ENCODE assay signal across 8 mouse cellular contexts in the genomic region with DNA sequence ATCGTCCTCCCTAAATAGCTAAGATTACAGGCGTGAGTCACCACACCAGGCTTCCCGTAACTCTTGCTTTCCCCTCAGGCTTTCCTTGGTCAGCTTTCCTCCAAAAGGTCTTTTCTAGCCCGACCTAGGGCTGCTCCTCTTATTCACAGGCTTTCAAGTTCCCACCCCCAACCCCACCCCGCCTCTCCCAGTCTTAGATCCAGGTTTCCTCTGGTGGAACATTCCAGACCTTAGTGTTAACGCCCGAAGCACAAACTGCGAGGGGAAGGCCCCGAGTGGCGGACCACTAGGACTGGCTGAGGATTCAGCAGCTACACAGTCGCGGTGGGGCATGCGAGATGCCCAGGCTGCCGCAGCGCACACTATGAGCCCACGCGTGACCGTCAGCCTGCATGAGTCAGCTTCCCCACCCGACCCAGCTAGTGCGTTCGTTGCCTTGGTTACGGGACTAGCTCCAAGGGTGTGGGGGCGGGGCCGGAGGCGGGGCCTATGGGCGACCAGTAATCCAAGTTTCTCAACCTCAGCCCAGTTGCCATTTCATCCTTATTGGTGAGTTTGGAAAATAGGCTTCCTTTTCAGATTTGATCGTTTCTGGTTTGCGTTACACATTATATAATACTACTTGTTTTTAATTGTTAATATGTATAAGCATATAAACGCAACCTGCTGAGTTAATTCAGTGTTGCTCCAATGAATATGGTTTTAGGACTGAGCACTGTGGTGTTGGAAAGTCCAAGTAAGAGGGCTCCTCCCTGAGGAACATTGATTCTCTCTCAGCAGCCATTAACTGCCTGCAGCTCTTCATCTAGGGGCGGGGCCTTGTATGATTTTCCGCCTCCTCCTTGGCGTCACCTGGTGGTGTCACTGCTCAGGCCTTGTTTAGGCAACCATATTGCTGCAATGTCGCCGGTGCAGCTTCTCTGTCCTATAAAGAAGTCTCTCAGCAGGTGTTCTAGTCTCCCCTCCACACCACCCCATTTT. TPM values are rescaled to one million over a fixed set of nuclear protein-coding genes. Genes with fewer than 3 reads are reported as not detected.
DNase-seq lines count a peak whose midpoint lies in the region; ATAC-seq and TF ChIP-seq lines count a peak whose summit lies in the region.

No protein-coding gene starts in this region.

- peak overlapping the region; percentile 84 for H3K9ac ChIP-seq in ES-E14 (ENCODE audit: insufficient read depth, low read depth, low read length, poor library complexity, severe bottlenecking)
- H3K9ac ChIP-seq in forebrain, embryonic 15.5 days (replicated peaks), result peak overlapping the region; percentile 50
- peak overlapping the region; percentile 53 for H3K9ac ChIP-seq in lung, embryonic 15.5 days

- 3% methylated on average over 34 of the region's 34 CpGs for WGBS in forebrain, embryonic 15.5 days
- 1% methylated on average over 34 of the region's 34 CpGs for WGBS in lung, embryonic 15.5 days

- H3K27me3 ChIP-seq in forebrain, embryonic 15.5 days, result no peaks in the 10 kb centered on the region
- no peaks in the 10 kb centered on the region for H3K27me3 ChIP-seq in lung, embryonic 15.5 days

- peaks cover 0 to 10% of the 10 kb centered on the region in 2 experiments; a peak in 2 of 4 replicates for H3K4me1 ChIP-seq in ES-E14 (ENCODE audit: control insufficient read depth in 2 of 2, insufficient read depth in 2 of 2, low read length in 2 of 2, poor library complexity in 1 of 2)
- H3K4me1 ChIP-seq in forebrain, embryonic 15.5 days, result peaks cover 37% of the 10 kb centered on the region
- peaks cover 28% of the 10 kb centered on the region for H3K4me1 ChIP-seq in lung, embryonic 15.5 days

- H3K4me3 ChIP-seq in ES-E14 (ENCODE audit: insufficient read depth in 1 of 2, low read depth in 1 of 2, low read length in 2 of 2, poor library complexity in 1 of 2, severe bottlenecking in 1 of 2), result peak overlapping the region; percentile 55 to 72
- H3K4me3 ChIP-seq in forebrain, embryonic 15.5 days, result peak overlapping the region; percentile 46
- H3K4me3 ChIP-seq in lung, embryonic 15.5 days, result peak overlapping the region; percentile 53

- H3K27ac ChIP-seq in ES-E14 (ENCODE audit: insufficient read depth, low read depth, low read length, poor library complexity, severe bottlenecking), result peak overlapping the region; percentile 99
- H3K27ac ChIP-seq in forebrain, embryonic 15.5 days (replicated peaks), result peak overlapping the region; percentile 87
- peak overlapping the region; percentile 95 for H3K27ac ChIP-seq in lung, embryonic 15.5 days

- 0 out of 2 replicates have a peak, but pooled peaks cover 1% of the 10 kb centered on the region for H3K36me3 ChIP-seq in ES-E14 (ENCODE audit: control insufficient read depth, insufficient read depth, low read length, poor library complexity, severe bottlenecking)
- H3K36me3 ChIP-seq in forebrain, embryonic 15.5 days, result no peaks in the 10 kb centered on the region
- 0 out of 2 replicates have a peak, but pooled peaks cover 4% of the 10 kb centered on the region for H3K36me3 ChIP-seq in lung, embryonic 15.5 days

- in situ Hi-C loops in ES-E14 (cut with MboI; ENCODE audit: low sequenced_read_pairs in 2 of 2, unreplicated experiment in 2 of 2), result no loop called here

- intact Hi-C loops in heart, postnatal 36 days (cut with DNase I), result loop anchor here (1.0 to 5.0 kb wide), 3 partner anchors 10 to 103 kb away; partner anchors contain the start of genes Atn1 and Gm45234

- DNase-seq in ES-E14 (ENCODE audit: low read depth, low spot score), result peak; percentile 96
- peak; percentile 91 for DNase-seq in cerebellum, adult 11-12 months
- peak; percentile 94 to 95 for DNase-seq in heart, postnatal 36 days
- DNase-seq in layer of hippocampus, adult 8-10 months (ENCODE audit: low spot score in 2 of 2), result peak; percentile 95 to 96
- peak; percentile 94 for DNase-seq in ovary, adult 18-20 months (ENCODE audit: low spot score)
- peak; percentile 83 for DNase-seq in thymus, postnatal 0 days (ENCODE audit: low spot score)

- no peaks in the 10 kb centered on the region for H3K9me3 ChIP-seq in ES-E14 (ENCODE audit: control insufficient read depth, insufficient read depth, low read depth, low read length)
- no peaks in the 10 kb centered on the region for H3K9me3 ChIP-seq in forebrain, embryonic 15.5 days
- H3K9me3 ChIP-seq in lung, embryonic 15.5 days, result no peaks in the 10 kb centered on the region

- peak; percentile 84 for ATAC-seq in forebrain, embryonic 15.5 days (replicated peaks)
- ATAC-seq in lung, embryonic 15.5 days (ENCODE audit: borderline replicate concordance, extremely low read depth, low FRiP score, low TSS enrichment), result peak; percentile 83

- H3K4me2 ChIP-seq in forebrain, embryonic 15.5 days (replicated peaks), result peak overlapping the region; percentile 76
- H3K4me2 ChIP-seq in lung, embryonic 15.5 days, result peak overlapping the region; percentile 85

TF ChIP-seq in ES-E14, 5 proteins besides CTCF, POLR2A, EP300 and RAD21:
- TF ChIP-seq MAFK (IDR thresholded peaks at IDR 0.05; ENCODE audit: insufficient read depth, low read depth, low read length) (peak; percentile 75; the same call in 1 of the 2 replicates), ZC3H11A (IDR thresholded peaks at IDR 0.05; ENCODE audit: borderline replicate concordance, low read depth, low read length) (no peak), HCFC1 (IDR thresholded peaks at IDR 0.05; ENCODE audit: borderline replicate concordance, insufficient read depth, low read length) (0 out of 2 replicates have a peak, but pooled peaks have one; percentile 6), CHD2 (IDR thresholded peaks at IDR 0.05; ENCODE audit: low read depth, low read length) (peak; percentile 23; the same call in 1 of the 2 replicates)

RNA-seq across cellular contexts. Expression of gene Spsb2, which starts 2.8 kb away (rescaled TPM):
- total RNA-seq in ES-E14 (2012; rRNA removed), result 6.3 and 10.1 TPM in 2 replicates
- polyA plus RNA-seq in forebrain, embryonic 15.5 days (2015; fragmentation: Nextera tagmentation; extraction: Ambion mirVana), result 4.4 and 5.0 TPM in 2 replicates
- total RNA-seq in heart, postnatal 36 days (2021), result 1 to 10 TPM; 3.6 to 4.9 TPM
- 1 to 10 TPM; 3.1 to 7.0 (median 6.0) TPM for total RNA-seq in layer of hippocampus, adult 8-10 months (2022)
- polyA plus RNA-seq in lung, embryonic 15.5 days (2015; fragmentation: Nextera tagmentation; extraction: Ambion mirVana), result 11.6 and 12.7 TPM in 2 replicates
- 8.9 and 9.4 TPM in 2 replicates for polyA plus RNA-seq in thymus, postnatal 0 days (2015; fragmentation: Nextera tagmentation; extraction: Ambion mirVana)

RNA-seq across cellular contexts. Expression of gene Tpi1, which starts 8.5 kb away (rescaled TPM):
- total RNA-seq in ES-E14 (2012; rRNA removed), result 306 and 404 TPM in 2 replicates
- polyA plus RNA-seq in forebrain, embryonic 15.5 days (2015; fragmentation: Nextera tagmentation; extraction: Ambion mirVana), result 352 and 365 TPM in 2 replicates
- 100 to 1,000 TPM; 830 to 887 TPM for total RNA-seq in heart, postnatal 36 days (2021)
- 100 to 1,000 TPM; 782 to 819 (median 789) TPM for total RNA-seq in layer of hippocampus, adult 8-10 months (2022)
- 712 and 746 TPM in 2 replicates for polyA plus RNA-seq in lung, embryonic 15.5 days (2015; fragmentation: Nextera tagmentation; extraction: Ambion mirVana)
- 231 and 275 TPM in 2 replicates for polyA plus RNA-seq in thymus, postnatal 0 days (2015; fragmentation: Nextera tagmentation; extraction: Ambion mirVana)

RNA-seq across cellular contexts. Expression of gene Usp5, which starts 23.7 kb away (rescaled TPM):
- total RNA-seq in ES-E14 (2012; rRNA removed), result 149 and 150 TPM in 2 replicates
- 194 and 200 TPM in 2 replicates for polyA plus RNA-seq in forebrain, embryonic 15.5 days (2015; fragmentation: Nextera tagmentation; extraction: Ambion mirVana)
- 10 to 100 TPM; 74.0 to 85.5 TPM for total RNA-seq in heart, postnatal 36 days (2021)
- 100 to 1,000 TPM; 181 to 196 (median 186) TPM for total RNA-seq in layer of hippocampus, adult 8-10 months (2022)
- polyA plus RNA-seq in lung, embryonic 15.5 days (2015; fragmentation: Nextera tagmentation; extraction: Ambion mirVana), result 149 and 152 TPM in 2 replicates
- polyA plus RNA-seq in thymus, postnatal 0 days (2015; fragmentation: Nextera tagmentation; extraction: Ambion mirVana), result 93.0 and 93.4 TPM in 2 replicates

RNA-seq across cellular contexts. Expression of gene Cdca3, which starts 23.7 kb away (rescaled TPM):
- 128 and 137 TPM in 2 replicates for total RNA-seq in ES-E14 (2012; rRNA removed)
- polyA plus RNA-seq in forebrain, embryonic 15.5 days (2015; fragmentation: Nextera tagmentation; extraction: Ambion mirVana), result 100 and 106 TPM in 2 replicates
- under 1 TPM; 0.49 to 0.83 TPM for total RNA-seq in heart, postnatal 36 days (2021)
- 1 to 10 TPM in 2 of 4 experiments, under 1 TPM in 2; 0.61 to 1.0 (median 0.95) TPM for total RNA-seq in layer of hippocampus, adult 8-10 months (2022)
- 188 and 197 TPM in 2 replicates for polyA plus RNA-seq in lung, embryonic 15.5 days (2015; fragmentation: Nextera tagmentation; extraction: Ambion mirVana)
- 240 and 258 TPM in 2 replicates for polyA plus RNA-seq in thymus, postnatal 0 days (2015; fragmentation: Nextera tagmentation; extraction: Ambion mirVana)

RNA-seq across cellular contexts. Expression of gene Lrrc23, which starts 26.1 kb away (rescaled TPM):
- total RNA-seq in ES-E14 (2012; rRNA removed), result 0.37 TPM in 1 of 2 replicates, not detected in the other
- polyA plus RNA-seq in forebrain, embryonic 15.5 days (2015; fragmentation: Nextera tagmentation; extraction: Ambion mirVana), result 3.7 and 4.8 TPM in 2 replicates
- not detected for total RNA-seq in heart, postnatal 36 days (2021)
- total RNA-seq in layer of hippocampus, adult 8-10 months (2022), result 1 to 10 TPM; 2.3 to 5.1 (median 3.3) TPM
- 11.7 and 13.7 TPM in 2 replicates for polyA plus RNA-seq in lung, embryonic 15.5 days (2015; fragmentation: Nextera tagmentation; extraction: Ambion mirVana)
- 2.4 and 3.2 TPM in 2 replicates for polyA plus RNA-seq in thymus, postnatal 0 days (2015; fragmentation: Nextera tagmentation; extraction: Ambion mirVana)

Comparison
In these comparisons a context has a peak if more than half of its experiments do, and no peak if none do; other contexts are left out.
1. Peak in every context shown above with its lines: DNase-seq, ATAC-seq, H3K4me3 ChIP-seq and H3K27ac ChIP-seq.